Mouse (Mus musculus) gastrocnemius, adult 2 months (tissue): ENCODE results near the gene Gtf2a1l. TPM values are rescaled to one million over a fixed set of nuclear protein-coding genes. Genes with fewer than 3 reads are reported as not detected.

Experiments used
- DNase-seq: peaks from one replicate; pipeline ENCODE4 v3.0.0; 2022
- H3K27ac ChIP-seq: fragments of 200-600 bp; 2 replicates; pipeline ENCODE4 v1.8.1; 2022; ENCODE audit warnings: mild to moderate bottlenecking
- H3K4me3 ChIP-seq: fragments of 200-600 bp; 2 replicates; pipeline ENCODE4 v1.8.1; 2022; ENCODE audit warnings: mild to moderate bottlenecking, moderate library complexity
- CTCF ChIP-seq: fragments of 200-600 bp; IDR thresholded peaks from 2 replicates; pipeline ENCODE4 v1.8.1; 2022; ENCODE audit warnings: antibody characterized with exemption, mild to moderate bottlenecking, moderate library complexity
- intact Hi-C: fragments of 180-260 bp; cut with DNase I; formaldehyde crosslinking; loops from one replicate; pipeline ENCODE4 v1.15.1; 2025
- total RNA-seq, 2 experiments: library from RNA; stranded (reverse); gene quantifications; 2 replicates each; pipeline ENCODE4 v1.2.3; 2021

Gtf2a1l gene
- total RNA-seq, 2 experiments from 2014 or later, result not detected

DNA sequence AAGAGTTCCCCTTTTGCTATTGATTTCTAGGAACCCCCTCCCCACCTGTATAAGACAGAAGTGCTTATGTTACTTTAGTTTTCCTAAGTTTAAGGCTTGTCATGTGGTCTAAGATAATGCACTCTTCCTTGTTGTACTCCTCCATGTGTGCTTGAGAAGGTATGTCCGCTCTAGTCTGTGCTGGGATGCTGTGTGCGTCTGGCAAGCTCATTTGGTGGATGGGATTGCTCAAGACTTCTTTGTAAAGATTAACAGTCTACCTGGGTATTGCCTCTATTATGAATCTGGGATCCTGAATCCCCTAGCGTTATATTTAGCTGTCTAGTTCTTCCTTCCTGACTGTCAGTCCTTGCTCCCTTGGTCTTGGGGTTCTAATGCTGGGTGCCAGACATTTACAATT is 35.8 kb upstream of the Gtf2a1l start:
- peak overlapping the region; percentile 80; the same call in 1 of the 2 replicates for H3K27ac ChIP-seq
- TF ChIP-seq CTCF, result no peak
- intact Hi-C loops, result no loop called here
- no peak for DNase-seq
- H3K4me3 ChIP-seq, result no peak overlapping the region

DNA sequence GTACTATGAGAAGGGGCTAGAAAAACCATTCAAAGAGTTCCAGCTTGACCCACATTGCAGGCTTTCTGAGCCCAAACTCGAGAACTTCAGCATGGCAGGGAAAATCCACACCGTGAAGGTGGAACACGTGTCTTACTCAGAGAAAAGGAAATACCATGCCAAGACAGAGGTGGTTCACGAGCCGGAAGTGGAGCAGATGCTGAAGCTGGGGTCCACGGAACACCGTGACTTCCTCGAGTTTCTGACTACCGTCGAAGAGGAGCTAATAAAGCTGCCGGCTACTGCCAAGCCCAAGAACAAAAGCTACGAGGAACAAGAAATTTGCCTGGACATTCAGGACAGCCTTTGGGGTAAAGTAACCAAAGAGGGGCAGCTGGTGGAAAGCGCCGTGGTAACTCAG is 32.4 kb upstream of the Gtf2a1l start:
- DNase-seq, result no peak
- intact Hi-C loops, result no loop called here
- H3K4me3 ChIP-seq, result peak overlapping the region; percentile 49
- no peak for TF ChIP-seq CTCF
- peak overlapping the region; percentile 48 for H3K27ac ChIP-seq

DNA sequence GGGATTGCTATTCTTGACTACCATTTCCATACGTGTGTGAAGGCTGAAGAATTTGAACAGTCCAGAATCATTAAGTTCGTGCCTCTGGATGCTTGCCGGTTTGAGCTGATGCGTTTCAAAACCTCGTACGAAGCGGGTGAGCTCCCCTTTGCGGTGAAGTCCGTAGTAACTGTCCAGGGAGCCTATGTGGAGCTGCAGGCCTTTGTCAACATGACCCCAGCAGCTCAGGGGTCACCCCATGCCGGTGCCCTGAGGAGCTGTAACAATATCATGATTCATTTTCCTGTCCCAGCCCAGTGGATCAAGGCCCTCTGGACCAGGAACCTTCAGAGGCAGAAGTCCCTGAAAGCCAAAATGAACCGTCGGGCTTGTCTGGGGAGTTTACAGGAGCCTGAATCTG is 31.9 kb upstream of the Gtf2a1l start:
- H3K27ac ChIP-seq, result peak overlapping the region; percentile 48
- peak; percentile 7; the same call in 1 of the 2 replicates for TF ChIP-seq CTCF
- intact Hi-C loops, result no loop called here
- no peak for DNase-seq
- H3K4me3 ChIP-seq, result peak overlapping the region; percentile 49

DNA sequence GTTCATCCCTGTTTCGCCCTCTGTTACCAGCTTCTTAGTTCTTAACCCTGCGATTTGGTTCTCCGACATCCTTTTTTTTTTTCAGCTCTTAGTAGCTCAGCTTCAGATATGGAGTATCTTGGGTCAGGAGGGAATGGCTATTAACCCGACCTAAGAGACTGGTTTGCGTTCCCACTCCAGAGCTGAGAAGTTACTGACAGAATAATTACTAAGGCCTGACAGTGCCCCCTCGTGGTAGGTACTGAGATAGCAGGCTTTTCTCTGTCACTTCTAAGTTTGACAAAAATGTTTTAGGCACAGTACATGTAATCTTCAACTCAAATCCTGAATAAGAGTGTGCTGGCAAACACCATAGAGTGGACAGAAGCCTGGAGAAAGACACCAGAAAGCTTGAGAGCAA is 27.4 kb upstream of the Gtf2a1l start:
- TF ChIP-seq CTCF, result peak; percentile 87
- Histone ChIP-seq H3K27ac (no peak overlapping the region), H3K4me3 (no peak overlapping the region)
- DNase-seq, result peak; percentile 70
- intact Hi-C loops, result loop anchor here (2.0 to 10.0 kb wide), 2 partner anchors 110 to 386 kb away; partner anchors contain the start of gene Ppp1r21

DNA sequence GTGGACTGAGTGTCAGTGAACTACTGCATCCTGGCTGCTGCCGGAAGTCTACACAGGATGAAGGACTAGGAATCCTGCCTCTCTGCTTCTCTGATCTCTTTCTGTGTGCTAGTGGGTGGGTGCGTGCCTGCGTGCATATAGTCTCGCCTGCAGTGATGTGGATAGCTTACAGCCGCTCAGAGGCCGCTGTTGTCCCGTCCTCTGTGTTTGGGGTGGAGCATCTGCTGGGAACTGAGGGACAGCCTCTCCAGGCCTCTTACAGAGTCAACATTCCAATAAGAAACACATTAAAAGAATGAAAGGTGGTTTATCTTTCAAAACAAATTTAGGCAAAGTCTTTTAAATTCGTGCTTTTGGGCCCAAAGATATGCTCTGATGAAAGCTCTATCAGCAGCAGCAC is 26.6 kb upstream of the Gtf2a1l start:
- no peak for DNase-seq
- TF ChIP-seq CTCF, result no peak
- no peak overlapping the region for H3K4me3 ChIP-seq
- intact Hi-C loops, result loop anchor here (2.0 to 10.0 kb wide), 2 partner anchors 111 to 387 kb away; partner anchors contain the start of gene Ppp1r21
- no peak overlapping the region for H3K27ac ChIP-seq

DNA sequence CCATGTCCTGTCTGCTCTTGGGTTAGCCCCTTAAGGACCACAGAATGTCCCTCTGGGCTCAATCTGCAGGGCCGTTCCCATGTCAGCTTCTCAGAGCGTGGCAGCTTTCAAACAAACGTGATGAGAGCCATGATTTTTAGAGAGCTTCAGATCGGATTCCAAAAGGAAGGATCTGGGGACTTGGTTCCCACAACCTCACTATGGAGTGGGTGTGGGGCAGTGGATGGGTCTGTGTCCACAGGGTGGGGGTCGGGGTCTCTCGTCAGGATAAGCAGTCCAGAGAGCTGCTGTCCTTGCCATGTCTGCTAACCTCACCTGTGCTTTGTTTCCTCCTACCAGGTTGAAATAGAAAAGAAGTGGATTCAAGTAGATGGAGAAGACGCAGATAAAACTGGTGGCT is 23.6 kb upstream of the Gtf2a1l start:
- H3K4me3 ChIP-seq, result no peak overlapping the region
- intact Hi-C loops, result loop anchor here (10.0 kb wide), 1 partner anchor 390 kb away; no protein-coding TSS in a partner anchor
- TF ChIP-seq CTCF, result no peak
- H3K27ac ChIP-seq, result no peak overlapping the region
- no peak for DNase-seq

DNA sequence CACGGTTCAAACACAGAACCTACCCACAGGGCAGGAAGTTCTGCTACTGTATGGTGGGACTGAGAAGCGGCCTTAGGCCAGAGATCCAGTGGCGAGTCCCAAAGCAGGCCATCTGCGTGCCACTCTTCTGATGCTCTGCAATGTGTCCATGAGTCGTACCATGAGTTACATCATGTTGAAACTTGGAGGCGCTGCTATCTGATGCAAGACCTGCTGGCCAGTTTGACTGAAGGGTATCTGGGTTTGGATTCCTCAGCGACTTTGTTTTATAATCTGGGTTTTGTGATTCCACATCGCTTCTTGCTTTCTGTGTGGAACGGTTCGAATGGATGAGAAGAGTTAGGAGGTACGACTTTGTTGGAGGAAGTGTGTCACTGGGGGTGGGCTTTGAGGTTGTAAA is 23.2 kb upstream of the Gtf2a1l start:
- DNase-seq, result no peak
- no peak for TF ChIP-seq CTCF
- intact Hi-C loops, result loop anchor here (10.0 kb wide), 1 partner anchor 390 kb away; no protein-coding TSS in a partner anchor
- no peak overlapping the region for H3K27ac ChIP-seq
- no peak overlapping the region for H3K4me3 ChIP-seq

DNA sequence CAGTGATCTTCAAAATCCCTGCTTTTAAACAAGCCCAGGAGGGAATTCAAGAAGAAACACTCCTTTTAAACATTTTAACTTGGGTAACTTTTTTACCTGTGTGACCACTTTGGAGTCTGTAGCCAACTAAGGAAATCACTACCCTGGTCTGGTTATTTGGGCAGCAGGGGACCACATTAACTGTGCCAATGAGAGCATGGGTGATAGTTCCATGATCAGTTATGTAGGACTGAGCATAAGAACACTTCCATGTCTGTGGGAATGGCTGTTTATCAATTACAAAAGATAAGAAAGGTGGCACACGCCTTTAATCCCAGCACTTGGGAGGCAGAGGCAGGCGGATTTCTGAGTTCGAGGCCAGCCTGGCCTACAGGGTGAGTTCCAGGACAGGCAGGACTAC is 21.3 kb upstream of the Gtf2a1l start:
- H3K4me3 ChIP-seq, result no peak overlapping the region
- no peak for TF ChIP-seq CTCF
- no peak for DNase-seq
- H3K27ac ChIP-seq, result no peak overlapping the region
- intact Hi-C loops, result loop anchor here (10.0 kb wide), 1 partner anchor 392 kb away; no protein-coding TSS in a partner anchor

DNA sequence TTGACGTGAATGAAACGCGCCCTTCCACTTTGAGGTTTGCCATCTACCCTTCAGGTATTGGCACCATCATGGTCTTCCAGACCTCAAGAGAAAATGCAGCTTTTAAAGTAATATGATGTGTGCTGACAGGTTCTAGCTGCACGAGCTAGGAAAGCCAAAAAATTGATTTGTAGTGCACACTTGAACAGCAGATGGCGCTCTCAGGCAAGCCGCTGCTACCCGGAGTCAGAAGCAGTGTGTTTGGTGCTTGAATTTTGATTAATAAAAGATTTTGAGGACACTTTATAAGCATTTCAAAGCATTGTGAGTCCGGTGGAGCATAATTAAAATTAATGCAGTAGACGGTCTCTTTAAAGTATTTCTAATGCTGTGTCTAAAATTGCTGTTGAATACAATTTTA is 16.4 kb upstream of the Gtf2a1l start:
- no peak overlapping the region for H3K4me3 ChIP-seq
- TF ChIP-seq CTCF, result peak; percentile 93
- intact Hi-C loops, result loop anchor here (2.0 kb wide), 1 partner anchor 101 kb away; no protein-coding TSS in a partner anchor
- peak; percentile 66 for DNase-seq
- no peak overlapping the region for H3K27ac ChIP-seq

DNA sequence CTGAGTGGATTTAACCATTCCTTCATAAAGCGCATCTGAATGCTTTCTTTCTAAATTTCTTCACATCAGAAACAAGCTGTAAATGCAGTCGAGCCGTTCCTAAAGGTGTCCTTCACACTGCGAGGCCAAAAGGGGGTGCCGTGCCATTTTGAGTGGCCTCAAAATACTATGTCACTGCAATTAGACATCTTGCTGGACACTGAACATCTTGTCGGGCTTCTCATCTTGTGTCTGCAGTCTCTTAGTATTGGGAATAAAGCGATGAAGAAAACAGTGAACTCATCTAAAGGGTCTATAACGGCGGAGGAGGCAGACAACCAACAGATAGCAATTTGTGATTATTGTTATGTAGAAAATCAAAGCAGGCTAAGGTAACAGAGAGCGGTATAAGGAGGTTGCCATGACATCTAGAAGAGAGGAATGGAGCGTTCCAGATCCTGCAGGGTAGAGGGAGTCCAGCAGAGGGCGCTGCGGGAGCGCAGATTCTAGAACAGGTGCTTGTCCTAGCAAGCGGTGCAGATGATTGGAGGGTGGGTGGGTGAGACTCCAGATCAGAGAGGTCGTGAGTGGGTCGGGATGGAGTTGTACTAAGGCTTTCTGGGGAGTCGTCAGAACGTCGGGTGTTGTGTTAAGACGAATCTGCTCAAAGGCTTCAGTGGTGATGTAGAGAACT is 15.6 kb upstream of the Gtf2a1l start:
- H3K4me3 ChIP-seq, result no peak overlapping the region
- TF ChIP-seq CTCF, result peak; percentile 91
- intact Hi-C loops, result loop anchor here (2.0 kb wide), 1 partner anchor 100 kb away; no protein-coding TSS in a partner anchor
- peak; percentile 75 for DNase-seq
- H3K27ac ChIP-seq, result no peak overlapping the region

DNA sequence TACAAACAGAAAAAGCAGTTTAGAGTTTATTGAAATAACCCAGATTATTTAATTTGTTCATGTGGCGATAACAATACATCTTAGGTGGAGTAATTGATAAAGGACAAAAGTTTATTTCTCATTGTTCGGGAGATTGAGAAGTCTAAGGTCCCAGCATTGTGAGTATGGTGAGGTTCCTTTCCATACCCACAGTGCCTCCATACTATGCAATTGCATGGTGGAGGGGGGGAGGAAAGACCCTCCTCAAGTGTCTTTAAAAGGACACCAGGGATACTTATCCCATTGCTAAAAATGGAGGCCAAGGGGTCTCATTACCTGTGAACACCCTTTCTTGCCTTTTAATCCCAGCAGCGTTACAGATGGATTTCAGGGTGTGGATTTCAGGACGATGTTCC is 15.1 kb upstream of the Gtf2a1l start:
- Histone ChIP-seq H3K4me3 (no peak overlapping the region), H3K27ac (no peak overlapping the region)
- intact Hi-C loops, result loop anchor here (2.0 kb wide), 1 partner anchor 99 kb away; no protein-coding TSS in a partner anchor
- TF ChIP-seq CTCF, result no peak
- no peak for DNase-seq

DNA sequence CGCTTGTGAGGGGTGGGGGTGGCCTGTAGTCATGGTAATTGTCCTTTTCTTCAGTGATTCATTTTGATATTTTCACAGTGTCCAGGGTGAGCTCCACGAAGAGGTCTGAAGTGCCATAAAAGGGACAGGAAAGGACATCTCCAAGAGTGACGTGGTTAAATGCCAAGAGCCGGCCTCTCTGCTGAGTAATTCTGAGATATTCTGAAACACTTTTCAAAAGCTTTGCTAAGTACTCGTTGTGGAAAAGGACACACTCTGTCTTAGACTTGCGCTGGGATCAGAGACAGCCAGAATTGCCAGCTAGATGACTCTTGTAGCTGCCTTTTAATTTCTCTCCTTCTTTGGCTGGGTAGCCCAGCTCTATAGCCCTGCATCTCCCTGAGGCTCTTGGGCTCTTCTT is 9.9 kb upstream of the Gtf2a1l start:
- no peak for TF ChIP-seq CTCF
- Histone ChIP-seq H3K27ac (no peak overlapping the region), H3K4me3 (no peak overlapping the region)
- intact Hi-C loops, result no loop called here
- DNase-seq, result no peak

DNA sequence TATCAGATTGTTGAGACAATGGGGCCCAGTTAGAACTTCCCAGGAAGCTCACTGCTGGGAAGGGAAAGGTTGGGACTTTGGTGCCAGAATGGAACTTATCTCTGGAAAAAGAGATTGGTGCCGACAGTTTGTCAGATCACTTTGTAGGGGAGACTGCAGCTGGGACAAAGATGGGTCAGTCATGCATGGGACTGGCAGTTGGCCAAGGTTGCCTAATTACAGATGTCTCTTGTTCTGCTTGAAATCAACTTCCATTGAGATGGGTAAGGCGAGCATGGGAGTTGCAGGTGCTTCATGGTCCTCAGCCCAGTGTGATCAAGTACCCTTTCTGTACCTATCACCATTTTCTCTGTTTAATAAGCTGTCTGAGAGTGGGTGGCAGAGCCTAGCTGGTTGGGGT is 2.4 kb upstream of the Gtf2a1l start:
- DNase-seq, result no peak
- H3K4me3 ChIP-seq, result no peak overlapping the region
- no peak overlapping the region for H3K27ac ChIP-seq
- intact Hi-C loops, result no loop called here
- TF ChIP-seq CTCF, result no peak

DNA sequence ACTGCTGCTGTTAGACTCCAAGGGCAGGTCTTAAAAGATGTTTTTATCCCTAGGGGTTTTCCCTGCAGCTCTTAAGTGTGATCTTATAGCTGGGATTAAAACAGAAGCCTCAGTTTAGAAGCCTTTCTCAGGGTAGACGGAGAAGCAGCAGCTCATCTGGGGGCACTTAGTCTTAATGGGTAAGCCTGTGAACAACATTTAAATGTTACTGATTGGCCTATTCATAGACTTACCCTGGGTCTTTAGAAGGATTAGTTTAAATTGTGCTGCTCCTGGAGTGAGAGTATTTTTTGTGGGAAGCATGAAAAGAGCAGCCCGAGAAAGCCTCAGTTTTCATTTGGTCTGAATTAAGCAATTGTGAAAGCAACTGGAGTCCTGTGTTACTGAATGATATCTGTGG is 1.5 kb downstream of the Gtf2a1l start:
- intact Hi-C loops, result no loop called here
- Histone ChIP-seq H3K27ac (no peak overlapping the region), H3K4me3 (no peak overlapping the region)
- no peak for DNase-seq
- TF ChIP-seq CTCF, result no peak
